Comparison of ENCODE assay signal across 19 mouse cellular contexts in genomic region chr6:46398725-46399589, GRCm38 (mm10).
A peak's percentile ranks its signal among the peaks of the same experiment; 100 is the strongest.
DNase-seq lines count a peak whose midpoint lies in the region; ATAC-seq lines count a peak whose summit lies in the region.
"Had no signal": no experiment of that assay in that cellular context is flagged by ENCODE, and none has a peak within 500 bp of the region (broad histone marks: within the 10 kb centered on the region; RNA-seq: fewer than 3 reads in every experiment).

No protein-coding gene starts in this region.

- H3K4me3 ChIP-seq in forebrain, embryonic 15.5 days = no peak overlapping the region
- no peak overlapping the region for H3K4me3 ChIP-seq in forebrain, embryonic 11.5 days (ENCODE audit: low read depth, low read length)
- H3K4me3 ChIP-seq: embryonic facial prominence, embryonic 12.5 days; intestine, embryonic 15.5 days had no signal

- H3K27ac ChIP-seq in forebrain, embryonic 15.5 days (replicated peaks) = no peak overlapping the region; the same call in 1 of the 2 replicates
- H3K27ac ChIP-seq in forebrain, embryonic 11.5 days (ENCODE audit: low read depth, low read length) = no peak overlapping the region
- H3K27ac ChIP-seq: embryonic facial prominence, embryonic 12.5 days; intestine, embryonic 15.5 days; kidney, postnatal 0 days had no signal

- no peaks in the 10 kb centered on the region; the same call in 1 of the 2 replicates for H3K4me1 ChIP-seq in forebrain, embryonic 15.5 days
- H3K4me1 ChIP-seq in forebrain, embryonic 11.5 days (replicated peaks; ENCODE audit: control insufficient read depth, insufficient read depth, low read length) = no peaks in the 10 kb centered on the region
- H3K4me1 ChIP-seq: embryonic facial prominence, embryonic 12.5 days; intestine, embryonic 15.5 days had no signal

- ATAC-seq in forebrain, embryonic 15.5 days (replicated peaks) = peak; percentile 78
- no peak for ATAC-seq in forebrain, embryonic 11.5 days (replicated peaks; ENCODE audit: low FRiP score)
- no peak for ATAC-seq in CD4-positive, CD25-positive, alpha-beta regulatory T cell, adult 4 months
- ATAC-seq: intestine, embryonic 15.5 days had no signal

- no peak for DNase-seq in forebrain, embryonic 11.5 days (ENCODE audit: low spot score)
- peak; percentile 56 for DNase-seq in brain, embryonic 18.5 days (ENCODE audit: low read depth, low spot score)
- DNase-seq in cerebellum, postnatal 14 days = peak; percentile 58 to 76
- DNase-seq in layer of hippocampus, adult 9-11 months = peak; percentile 67
- no peak for DNase-seq in frontal cortex, postnatal 25 days (ENCODE audit: low spot score in 2 of 2)
- no peak for DNase-seq in embryo, embryonic 10.5 days (ENCODE audit: low spot score)
- DNase-seq: adrenal gland, adult 2 months; gastrocnemius, postnatal 25 days; heart, postnatal 36 days; liver; lung, embryonic 14.5 days; right cerebral cortex, postnatal 14 days; thymus, postnatal 14 days had no signal

- 61% methylated on average over 2 of the region's 2 CpGs for WGBS in forebrain, embryonic 15.5 days
- WGBS in forebrain, embryonic 11.5 days = 84% methylated on average over 2 of the region's 2 CpGs

- no peak overlapping the region for H3K4me2 ChIP-seq in forebrain, embryonic 15.5 days (replicated peaks)
- no peak overlapping the region for H3K4me2 ChIP-seq in forebrain, embryonic 11.5 days (ENCODE audit: low read depth, low read length, severe bottlenecking)
- H3K4me2 ChIP-seq: embryonic facial prominence, embryonic 12.5 days; heart, embryonic 11.5 days; intestine, embryonic 15.5 days; lung, embryonic 14.5 days had no signal

- no peak overlapping the region for H3K9ac ChIP-seq in forebrain, embryonic 15.5 days (replicated peaks)
- H3K9ac ChIP-seq in forebrain, embryonic 11.5 days (ENCODE audit: low read length) = no peak overlapping the region
- H3K9ac ChIP-seq: embryonic facial prominence, embryonic 12.5 days; intestine, embryonic 15.5 days; lung, embryonic 14.5 days had no signal

- H3K9me3 ChIP-seq in forebrain, embryonic 15.5 days = no peaks in the 10 kb centered on the region
- no peaks in the 10 kb centered on the region for H3K9me3 ChIP-seq in forebrain, embryonic 11.5 days (ENCODE audit: control insufficient read depth, low read length)
- H3K9me3 ChIP-seq: embryonic facial prominence, embryonic 12.5 days; intestine, embryonic 15.5 days had no signal

- no peaks in the 10 kb centered on the region for H3K36me3 ChIP-seq in forebrain, embryonic 15.5 days
- no peaks in the 10 kb centered on the region for H3K36me3 ChIP-seq in forebrain, embryonic 11.5 days (ENCODE audit: control insufficient read depth, insufficient read depth, low read length)
- H3K36me3 ChIP-seq: embryonic facial prominence, embryonic 12.5 days; intestine, embryonic 15.5 days had no signal

- H3K27me3 ChIP-seq in forebrain, embryonic 15.5 days = no peaks in the 10 kb centered on the region
- no peaks in the 10 kb centered on the region for H3K27me3 ChIP-seq in forebrain, embryonic 11.5 days (ENCODE audit: control insufficient read depth, insufficient read depth, low read length)
- H3K27me3 ChIP-seq: embryonic facial prominence, embryonic 12.5 days; intestine, embryonic 15.5 days had no signal

Comparison
In these comparisons a context has a peak if more than half of its experiments do, and no peak if none do; other contexts are left out.
1. DNase-seq: peak in brain, embryonic 18.5 days (single experiment), cerebellum, postnatal 14 days (2 of 2) and layer of hippocampus, adult 9-11 months (single experiment); none in forebrain, embryonic 11.5 days (single experiment), frontal cortex, postnatal 25 days (0 of 2) and embryo, embryonic 10.5 days (single experiment).